Mouse (Mus musculus) heart, embryonic 14.5 days (tissue): Measurements from ENCODE around the gene Efna2. TPM values are rescaled to one million over a fixed set of nuclear protein-coding genes. Genes with fewer than 3 reads are reported as not detected.
A peak's percentile ranks its signal among the peaks of the same experiment; 100 is the strongest.
"Not testable (repeated sequence)": the region's sequence is repeated elsewhere in the genome, so short reads cannot be mapped to it uniquely, and the experiment has no call there.

ENCODE experiments used
- ATAC-seq: fragments of 200-750 bp; cut with Nextera tagmentation; 2 replicates; pipeline ENCODE4 v1.8.0; 2017; ENCODE audit warnings: low read depth, moderate TSS enrichment; ENCODE audit not compliant: insufficient number of reproducible peaks, insufficient read depth, low FRiP score
- H3K27ac ChIP-seq, 2 experiments: fragments of 200-500 bp in 1 of 2; fragments of 300-500 bp in 1 of 2; sonication (generic) in 1 of 2; replicated peaks in 1 of 2; 2 replicates each; pipeline ENCODE4 v1.5.1; 2012 to 2014; ENCODE audit warnings: low read depth in 2 of 2, low read length in 2 of 2, control low read depth in 1 of 2, mild to moderate bottlenecking in 1 of 2, mixed read lengths in 1 of 2; ENCODE audit not compliant: control insufficient read depth in 1 of 2, insufficient read depth in 1 of 2
- H3K27me3 ChIP-seq: fragments of 300-500 bp; sonication (generic); 2 replicates; pipeline ENCODE4 v1.6.1; 2014; ENCODE audit warnings: mild to moderate bottlenecking, low read length, control low read depth; ENCODE audit not compliant: control insufficient read depth, insufficient read depth
- H3K36me3 ChIP-seq: fragments of 300-500 bp; sonication (generic); 2 replicates; pipeline ENCODE4 v1.6.1; 2014; ENCODE audit warnings: mild to moderate bottlenecking, control low read depth, low read length, mixed read lengths; ENCODE audit not compliant: control insufficient read depth, insufficient read depth
- H3K4me1 ChIP-seq, 2 experiments: fragments of 200-500 bp in 1 of 2; fragments of 300-500 bp in 1 of 2; sonication (generic) in 1 of 2; 2 replicates each; pipeline ENCODE4 v1.6.1; 2012 to 2014; ENCODE audit warnings: low read length in 2 of 2, control low read depth in 1 of 2, mixed read lengths in 1 of 2; ENCODE audit not compliant: control insufficient read depth in 2 of 2, insufficient read depth in 2 of 2
- H3K4me2 ChIP-seq: fragments of 300-500 bp; sonication (generic); 2 replicates; pipeline ENCODE4 v1.6.1; 2014; ENCODE audit warnings: mild to moderate bottlenecking, low read length
- H3K4me3 ChIP-seq, 2 experiments: fragments of 200-500 bp in 1 of 2; fragments of 300-500 bp in 1 of 2; sonication (generic) in 1 of 2; 2 replicates each; pipeline ENCODE4 v1.5.1; 2012 to 2014; ENCODE audit warnings: low read length in 2 of 2, mild to moderate bottlenecking in 2 of 2, control low read depth in 1 of 2, low read depth in 1 of 2, moderate library complexity in 1 of 2; ENCODE audit not compliant: control insufficient read depth in 1 of 2, insufficient read depth in 1 of 2
- H3K9ac ChIP-seq: fragments of 300-500 bp; sonication (generic); 2 replicates; pipeline ENCODE4 v1.6.1; 2014; ENCODE audit warnings: mild to moderate bottlenecking, low read length
- H3K9me3 ChIP-seq: fragments of 300-500 bp; sonication (generic); 2 replicates; pipeline ENCODE4 v1.6.1; 2016; ENCODE audit warnings: low read length, control low read depth; ENCODE audit not compliant: control insufficient read depth
- WGBS: fragments of 180-500 bp; shearing (Covaris S2); extraction: QIAGEN DNeasy Blood & Tissue Kit; methylation state at CpG from one replicate; pipeline ENCODE4 v1.1.7; 2014; 5-methylcytosine and 5-hydroxymethylcytosine counted together
- polyA plus RNA-seq: library from polyadenylated mRNA; unstranded; fragments of >200 nt; fragmentation: Nextera tagmentation; extraction: Ambion mirVana; gene quantifications from 2 replicates; pipeline ENCODE4 v1.2.1, GENCODE M21; 2014

Efna2 gene
- polyA plus RNA-seq, 1 experiment from 2014 or later, result 10.1 TPM

DNA sequence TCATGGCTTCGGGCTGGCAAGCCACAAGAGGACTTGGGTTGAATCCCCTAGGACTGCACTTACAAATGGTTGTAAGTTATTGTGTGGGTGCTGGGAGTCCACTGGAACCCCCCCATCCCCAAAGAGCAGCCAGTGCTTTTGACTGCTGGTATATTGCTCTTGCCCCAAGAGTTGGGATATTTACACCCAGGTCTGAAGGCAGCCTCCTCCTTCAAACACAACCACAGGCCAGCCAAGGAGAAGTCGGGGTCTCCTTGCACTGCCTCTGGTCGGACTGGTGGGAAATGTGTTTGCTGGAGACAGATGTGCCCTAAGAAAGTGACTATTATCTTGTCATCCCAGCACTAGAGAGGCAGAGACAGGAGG is 17.1 kb upstream of the Efna2 start:
- H3K9me3 ChIP-seq, result no peaks in the 10 kb centered on the region
- no peak for ATAC-seq
- 79% methylated on average over 3 of the region's 3 CpGs for WGBS
- H3K9ac ChIP-seq, result peak overlapping the region; percentile 76; the same call in 1 of the 2 replicates
- H3K4me2 ChIP-seq, result peak overlapping the region; percentile 82
- H3K27ac ChIP-seq, result peak overlapping the region; percentile 81 to 99
- no peak overlapping the region for H3K4me3 ChIP-seq
- peaks cover 61 to 90% of the 10 kb centered on the region in 2 experiments for H3K4me1 ChIP-seq
- H3K27me3 ChIP-seq, result no peaks in the 10 kb centered on the region
- peaks cover 5% of the 10 kb centered on the region for H3K36me3 ChIP-seq

DNA sequence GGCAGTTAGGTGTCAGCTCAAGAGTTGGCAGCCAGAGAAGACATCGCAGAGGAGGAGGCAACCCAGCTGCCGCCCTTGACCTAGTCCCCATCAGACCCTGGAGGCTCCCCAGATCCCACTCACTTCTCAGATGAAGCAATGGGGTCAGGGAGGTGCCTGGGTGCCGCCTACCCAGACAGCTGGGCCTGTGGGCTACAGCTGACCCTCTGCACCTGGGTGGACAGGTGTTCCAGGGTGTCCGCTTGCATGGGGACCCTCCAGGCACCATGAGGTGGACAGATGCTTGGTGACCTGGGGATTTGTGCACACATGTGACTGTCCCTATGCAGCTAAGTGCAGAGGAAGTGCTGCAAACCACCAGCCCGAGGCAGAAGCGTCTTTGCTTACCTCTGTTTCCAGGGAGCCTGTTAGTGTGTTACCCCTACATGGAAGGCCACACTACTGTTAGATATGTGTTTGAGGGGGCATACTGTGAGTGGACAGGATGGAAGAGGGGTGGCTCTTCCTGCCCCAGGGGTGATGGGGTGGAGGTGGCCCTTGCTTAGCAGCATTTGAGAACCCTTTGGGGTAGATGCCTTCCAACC is 16.5 kb upstream of the Efna2 start:
- Histone ChIP-seq H3K27me3 (no peaks in the 10 kb centered on the region), H3K4me2 (no peak overlapping the region), H3K4me1 (peaks cover 59 to 84% of the 10 kb centered on the region in 2 experiments), H3K27ac (peak overlapping the region in 1 of 2 experiments; percentile 99; a peak in 2 of 4 replicates), H3K4me3 (no peak overlapping the region), H3K36me3 (no peaks in the 10 kb centered on the region), H3K9ac (peak overlapping the region; percentile 76; the same call in 1 of the 2 replicates), H3K9me3 (no peaks in the 10 kb centered on the region)
- no peak for ATAC-seq
- WGBS, result 74% methylated on average over 6 of the region's 6 CpGs

DNA sequence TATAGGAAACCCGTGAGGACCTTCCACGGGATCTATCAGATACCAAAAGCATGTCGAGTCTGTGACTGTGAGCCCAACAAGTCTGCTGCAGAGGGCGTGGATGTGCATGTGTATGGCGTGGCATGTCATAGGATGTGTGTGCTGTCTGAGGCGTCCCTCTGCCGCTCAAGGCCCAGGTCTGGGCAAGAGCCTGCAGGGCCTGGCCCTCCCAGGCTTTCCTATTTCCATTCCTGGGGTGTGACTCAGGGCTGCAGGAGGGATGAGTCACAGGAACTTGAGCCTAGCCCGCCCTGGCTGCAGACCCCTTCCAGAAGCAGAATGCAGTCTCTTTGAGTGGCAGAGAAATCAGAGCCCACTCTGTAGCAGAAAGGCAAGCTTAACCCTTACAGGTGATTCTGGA is 15.6 kb upstream of the Efna2 start:
- no peak for ATAC-seq
- Histone ChIP-seq H3K27ac (peak overlapping the region; percentile 24 to 100), H3K27me3 (no peaks in the 10 kb centered on the region), H3K9me3 (no peaks in the 10 kb centered on the region), H3K4me1 (peaks cover 55 to 78% of the 10 kb centered on the region in 2 experiments), H3K4me3 (no peak overlapping the region), H3K36me3 (no peaks in the 10 kb centered on the region), H3K4me2 (peak overlapping the region; percentile 98), H3K9ac (0 out of 2 replicates have a peak overlapping the region, but pooled peaks have one; percentile 72)
- 34% methylated on average over 8 of the region's 8 CpGs for WGBS

DNA sequence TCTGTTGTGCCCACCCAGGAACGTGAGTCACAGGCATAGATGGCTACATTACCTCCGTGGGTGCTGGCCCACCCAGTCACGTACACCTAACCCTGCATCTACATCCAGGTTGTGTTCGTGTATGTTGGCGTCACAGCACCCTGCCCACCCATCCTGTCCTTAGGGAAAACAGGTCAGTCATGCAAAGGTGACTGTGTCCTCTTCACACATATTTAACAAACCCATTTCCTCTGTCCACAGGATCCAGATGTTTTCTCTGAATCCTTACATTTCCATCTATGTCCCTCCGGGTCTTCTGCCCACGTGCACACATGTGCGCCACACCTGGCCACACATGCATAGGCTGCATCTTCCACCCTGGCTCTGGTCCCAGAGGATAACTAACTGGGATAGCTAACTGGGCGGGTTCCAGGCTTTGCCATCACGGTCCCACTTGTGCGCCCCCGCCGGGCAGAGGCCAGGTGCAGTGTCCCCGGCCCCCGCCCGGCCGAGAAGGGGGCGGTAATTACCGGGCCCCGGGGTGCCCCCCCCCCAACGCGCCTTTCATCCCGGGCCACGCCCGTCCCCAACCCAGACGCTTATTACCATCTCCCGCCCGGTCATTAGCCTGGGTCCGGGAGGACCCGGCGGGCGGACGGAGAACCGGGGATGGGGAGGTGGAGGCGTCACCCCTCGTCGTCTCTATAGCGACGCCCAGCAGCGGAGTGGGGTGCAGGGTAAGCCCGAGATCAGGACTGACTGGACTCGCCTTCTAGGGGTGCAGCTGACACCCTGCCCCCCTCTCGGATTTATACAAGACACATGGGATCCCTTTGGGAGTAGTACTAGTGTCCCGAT is 14.9 kb upstream of the Efna2 start:
- Histone ChIP-seq H3K27me3 (no peaks in the 10 kb centered on the region), H3K9me3 (no peaks in the 10 kb centered on the region), H3K9ac (peak overlapping the region; percentile 72), H3K4me3 (peak overlapping the region; percentile 45 to 48), H3K27ac (peak overlapping the region; percentile 75 to 100), H3K4me2 (peak overlapping the region; percentile 98), H3K4me1 (peaks cover 48 to 78% of the 10 kb centered on the region in 2 experiments), H3K36me3 (peaks cover 2% of the 10 kb centered on the region; the same call in 1 of the 2 replicates)
- WGBS, result 7% methylated on average over 44 of the region's 44 CpGs
- ATAC-seq, result no peak

DNA sequence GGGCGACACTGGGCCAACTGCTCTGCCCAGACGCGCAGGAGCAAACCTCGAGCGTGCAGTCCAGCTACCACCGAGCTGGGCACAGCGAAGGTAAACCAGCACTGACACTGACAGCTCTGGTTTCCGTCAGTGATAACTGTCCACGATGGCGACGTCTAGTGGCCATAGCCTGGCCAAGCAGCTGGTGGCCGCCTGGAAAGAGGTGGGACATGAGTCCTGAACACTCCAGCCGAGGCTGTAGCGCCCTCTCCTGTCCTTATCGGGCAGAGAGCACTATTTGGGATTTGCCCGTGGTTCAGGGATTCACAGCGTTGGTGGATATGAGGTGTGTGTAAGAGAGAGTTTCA is 14.3 kb upstream of the Efna2 start:
- peak overlapping the region; percentile 45 to 48 for H3K4me3 ChIP-seq
- WGBS, result 0% methylated on average over 17 of the region's 17 CpGs
- H3K9me3 ChIP-seq, result no peaks in the 10 kb centered on the region
- H3K4me2 ChIP-seq, result peak overlapping the region; percentile 98
- peak; percentile 29 for ATAC-seq
- H3K27ac ChIP-seq, result peak overlapping the region; percentile 80 to 100
- peaks cover 8% of the 10 kb centered on the region for H3K36me3 ChIP-seq
- peak overlapping the region; percentile 72 for H3K9ac ChIP-seq
- no peaks in the 10 kb centered on the region for H3K27me3 ChIP-seq
- peaks cover 46 to 79% of the 10 kb centered on the region in 2 experiments for H3K4me1 ChIP-seq

DNA sequence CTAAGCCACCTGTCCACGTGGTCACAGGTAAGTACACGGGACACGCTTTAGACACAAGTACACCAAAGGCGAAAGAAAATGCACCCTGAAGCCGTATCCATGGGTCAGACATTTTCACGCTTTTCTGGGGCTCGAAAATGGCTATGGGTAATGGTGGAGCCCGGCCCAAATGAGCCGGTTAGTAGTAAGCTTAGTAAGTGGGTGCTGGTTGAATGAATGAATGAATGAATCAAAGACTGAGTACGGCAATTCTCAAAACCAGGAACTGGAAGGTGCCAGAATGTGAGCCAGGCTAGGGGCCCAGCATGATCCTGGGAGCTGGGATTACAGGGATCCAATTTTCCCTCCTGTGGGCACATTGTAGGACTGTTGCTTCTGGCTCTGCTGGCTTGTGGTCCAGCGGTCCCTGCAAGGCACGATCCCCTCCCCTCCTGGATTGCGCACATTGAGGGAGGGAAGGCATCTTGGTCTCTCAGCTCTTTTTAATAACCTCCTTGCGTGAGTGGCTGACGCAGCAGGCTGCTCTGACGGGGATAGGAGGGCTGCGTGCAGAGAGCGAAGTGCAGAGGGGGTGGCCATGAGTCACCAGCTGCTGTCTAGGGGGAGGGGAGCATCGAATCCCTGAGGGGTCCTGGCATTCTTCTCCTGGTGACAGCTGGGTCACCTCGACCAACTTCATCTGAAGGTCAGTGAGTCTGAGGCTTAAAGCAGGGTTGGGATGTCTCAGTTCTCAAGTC is 13.7 kb upstream of the Efna2 start, which contains the start of gene Cirbp:
Gene Cirbp, plus strand, starts transcription at position 594 of the 737 bp plus-strand sequence.
- Histone ChIP-seq H3K4me3 (peak within 1 kb of the TSS; percentile 45 to 48), H3K36me3 (peaks cover 14% of the 10 kb centered on the region), H3K27ac (peak within 1 kb of the TSS; percentile 80 to 100), H3K9ac (peak within 1 kb of the TSS; percentile 72), H3K4me1 (peaks cover 41 to 75% of the 10 kb centered on the region in 2 experiments), H3K9me3 (no peaks in the 10 kb centered on the region), H3K4me2 (peak within 1 kb of the TSS; percentile 98), H3K27me3 (no peaks in the 10 kb centered on the region)
- 8% methylated on average over 20 of the region's 20 CpGs for WGBS
- no peak for ATAC-seq

DNA sequence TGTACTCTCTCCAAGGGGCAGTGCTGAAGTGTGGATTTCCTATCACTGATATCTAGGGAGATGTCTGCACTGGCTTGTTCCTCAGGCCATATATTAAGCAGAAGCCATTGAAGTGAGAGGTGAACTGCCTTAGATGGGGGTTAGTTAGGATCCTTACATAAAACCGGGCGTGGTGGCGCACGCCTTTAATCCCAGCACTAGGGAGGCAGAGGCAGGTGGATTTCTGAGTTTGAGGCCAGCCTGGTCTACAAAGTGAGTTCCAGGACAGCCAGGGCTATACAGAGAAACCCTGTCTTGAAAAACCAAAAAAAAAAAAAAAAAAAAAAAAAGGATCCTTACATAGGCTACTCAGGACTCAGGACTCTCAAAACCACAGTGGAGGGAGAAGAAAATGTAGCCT is 13.1 kb upstream of the Efna2 start:
- not testable (repeated sequence) for ATAC-seq
- WGBS, result 73% methylated on average over 4 of the region's 4 CpGs

More for the DNA sequence above, 13.1 kb upstream of the Efna2 start:
- not testable (repeated sequence) for H3K9me3 ChIP-seq, H3K27me3 ChIP-seq
- peak overlapping the region; percentile 98 for H3K4me2 ChIP-seq
- peaks cover 20% of the 10 kb centered on the region for H3K36me3 ChIP-seq
- peak overlapping the region; percentile 67 for H3K9ac ChIP-seq
- peaks cover 36 to 70% of the 10 kb centered on the region in 2 experiments for H3K4me1 ChIP-seq
- peak overlapping the region in 1 of 2 experiments; percentile 48; a peak in 1 of 4 replicates for H3K4me3 ChIP-seq
- peak overlapping the region; percentile 80 to 100 for H3K27ac ChIP-seq
